Comparison of ENCODE assay signal across 16 mouse cellular contexts in genomic region chr12:12926975-12927527, GRCm38 (mm10). TPM values are rescaled to one million over a fixed set of nuclear protein-coding genes. Genes with fewer than 3 reads are reported as not detected.
"Had no signal": no experiment of that assay in that cellular context is flagged by ENCODE, and none has a peak within 500 bp of the region (broad histone marks: within the 10 kb centered on the region; RNA-seq: fewer than 3 reads in every experiment).

No protein-coding gene starts in this region.

- H3K9ac ChIP-seq: lung, embryonic 14.5 days; midbrain, embryonic 13.5 days; neural tube, embryonic 12.5 days had no signal

- DNase-seq: kidney, postnatal 4 days; lung, embryonic 14.5 days; lung, postnatal 10 days; lung, postnatal 4 days; retina, postnatal 1 day; right cerebral cortex, postnatal 4 days; spleen, adult 18-20 months; thymus, adult 18-20 months; thymus, postnatal 14 days had no signal

- ATAC-seq: midbrain, embryonic 13.5 days had no signal

- H3K4me2 ChIP-seq: liver, embryonic 11.5 days; lung, embryonic 14.5 days; midbrain, embryonic 13.5 days; neural tube, embryonic 12.5 days had no signal

- H3K27ac ChIP-seq: kidney, postnatal 0 days; layer of hippocampus, adult 2 months; limb, embryonic 10.5 days; midbrain, embryonic 13.5 days; neural tube, embryonic 12.5 days had no signal

- H3K9me3 ChIP-seq: limb, embryonic 10.5 days; midbrain, embryonic 13.5 days had no signal

- H3K27me3 ChIP-seq: midbrain, embryonic 13.5 days; neural tube, embryonic 12.5 days had no signal

- H3K4me3 ChIP-seq: layer of hippocampus, adult 2 months; limb, embryonic 10.5 days; midbrain, embryonic 13.5 days; neural tube, embryonic 12.5 days had no signal

- H3K36me3 ChIP-seq: limb, embryonic 10.5 days; midbrain, embryonic 13.5 days; neural tube, embryonic 12.5 days had no signal

RNA-seq across cellular contexts. Expression of gene Mycn, which starts 14.7 kb away (rescaled TPM):
- total RNA-seq: monocyte, adult 5-6 weeks had no signal
